Mouse (Mus musculus) layer of hippocampus, postnatal 36 days (tissue): ENCODE data around the gene Syne2. TPM values are rescaled to one million over a fixed set of nuclear protein-coding genes. Genes with fewer than 3 reads are reported as not detected.
A peak's percentile ranks its signal among the peaks of the same experiment; 100 is the strongest.

ENCODE experiments used
- DNase-seq, 2 experiments: peaks; one replicate each; pipeline ENCODE4 v3.0.0; 2022
- total RNA-seq, 2 experiments: library from RNA; stranded (reverse); gene quantifications; 2 replicates each; pipeline ENCODE4 v1.2.3; 2021

Gene Syne2
- total RNA-seq, 2 experiments from 2014 or later: 21.0 to 25.0 TPM

DNA sequence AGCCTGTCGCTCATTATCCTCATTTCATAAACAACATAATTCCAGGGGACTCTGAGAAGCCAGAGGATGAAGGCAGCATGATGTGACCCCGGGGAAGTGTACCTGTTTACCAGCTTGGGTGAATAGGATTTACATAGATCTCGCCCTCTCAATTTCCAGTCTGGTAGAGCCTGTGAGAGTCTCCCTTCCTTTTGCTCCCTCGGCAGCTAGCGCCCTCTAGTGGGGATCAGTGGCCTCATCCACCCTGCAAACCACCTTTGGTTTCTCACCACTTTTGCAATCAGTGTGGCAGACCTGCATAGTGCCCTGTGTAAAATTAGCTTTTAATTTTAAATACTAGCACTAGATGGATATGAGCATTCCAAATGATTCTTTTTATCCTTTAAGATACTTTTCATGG lies 133.4 kb downstream of the Syne2 start:
- peak in 1 of 2 experiments; percentile 13 for DNase-seq

GRCm38 (mm10) chr12:75952011-75952410 lies 134.1 kb downstream of the Syne2 start:
- DNase-seq: no peak

DNA sequence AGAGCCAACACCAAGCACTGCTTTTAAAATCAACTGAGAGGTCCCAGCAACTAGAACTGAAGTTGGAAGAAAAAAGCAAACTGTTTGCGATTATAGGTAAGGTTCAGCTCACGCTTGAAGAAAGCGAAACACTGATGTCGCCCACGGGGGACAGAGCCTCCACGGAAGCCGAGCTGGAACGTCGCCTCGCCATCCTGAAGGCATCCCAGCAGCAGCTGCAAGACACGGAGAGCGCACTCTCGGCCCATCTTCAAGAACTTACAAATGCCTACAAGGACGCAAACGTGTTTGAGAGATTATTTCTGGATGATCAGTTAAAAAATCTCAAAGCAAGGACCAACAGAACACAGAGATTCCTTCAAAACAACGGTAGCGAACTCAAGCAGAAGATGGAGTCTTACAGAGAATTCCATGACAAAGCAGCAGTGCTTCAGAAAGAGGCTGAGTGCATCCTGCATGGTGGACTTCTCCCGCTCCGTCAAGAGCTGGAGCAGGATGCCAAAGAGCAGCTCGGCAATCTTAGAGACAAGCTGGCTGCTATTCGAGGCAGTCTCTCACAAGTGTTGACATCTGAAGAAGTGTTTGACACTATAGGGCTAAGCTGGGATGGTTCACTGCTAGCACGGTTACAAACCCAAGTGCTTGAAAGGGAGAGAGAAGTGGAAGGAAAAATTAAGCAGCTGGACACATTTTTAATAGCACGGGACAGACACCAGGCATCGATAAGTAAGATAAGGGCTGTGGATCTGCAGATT lies 148.7 kb downstream of the Syne2 start:
- DNase-seq: no peak

- DNase-seq: no peak
These were observed 161.1 kb downstream of the Syne2 start for GRCm38 (mm10) chr12:75979079-75979478.

GRCm38 (mm10) chr12:75983336-75983735 lies 165.4 kb downstream of the Syne2 start:
- DNase-seq: no peak

DNA sequence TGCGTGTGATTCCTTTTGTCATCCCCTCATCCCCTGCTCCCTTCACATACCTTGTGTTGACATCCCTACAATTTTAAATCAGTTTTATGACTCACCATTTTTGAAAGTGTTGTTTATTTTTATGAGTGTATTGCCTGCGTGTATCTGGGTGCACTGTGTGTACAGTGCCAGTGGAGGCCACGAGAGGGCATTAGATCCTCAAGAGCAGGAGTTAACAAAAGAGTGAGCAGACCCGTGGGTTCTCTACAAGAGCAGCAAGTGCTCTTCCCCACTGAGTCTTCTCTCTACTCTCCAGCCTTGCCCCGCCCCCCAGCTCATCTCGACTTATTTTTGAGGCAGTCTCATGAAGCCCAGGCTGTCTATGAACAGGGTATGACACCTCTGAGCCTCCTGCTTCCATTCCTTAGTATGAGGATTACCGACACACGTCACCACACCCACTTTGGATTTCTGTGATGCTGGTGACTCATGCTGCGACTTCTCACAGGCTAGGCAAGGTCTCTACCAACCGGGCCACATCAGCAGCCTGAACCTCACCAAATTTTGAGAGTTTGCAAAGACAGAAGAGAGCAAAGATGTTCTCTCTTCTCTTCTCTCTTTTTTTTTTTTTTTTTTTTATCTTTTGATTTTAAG lies 174.4 kb downstream of the Syne2 start:
- no peak for DNase-seq

GRCm38 (mm10) chr12:75992946-75993345 lies 175.0 kb downstream of the Syne2 start:
- DNase-seq: no peak

- DNase-seq: no peak
These were observed 177.2 kb downstream of the Syne2 start for GRCm38 (mm10) chr12:75995086-75995485.

GRCm38 (mm10) chr12:75997547-75997946 lies 179.6 kb downstream of the Syne2 start:
- no peak for DNase-seq

DNA sequence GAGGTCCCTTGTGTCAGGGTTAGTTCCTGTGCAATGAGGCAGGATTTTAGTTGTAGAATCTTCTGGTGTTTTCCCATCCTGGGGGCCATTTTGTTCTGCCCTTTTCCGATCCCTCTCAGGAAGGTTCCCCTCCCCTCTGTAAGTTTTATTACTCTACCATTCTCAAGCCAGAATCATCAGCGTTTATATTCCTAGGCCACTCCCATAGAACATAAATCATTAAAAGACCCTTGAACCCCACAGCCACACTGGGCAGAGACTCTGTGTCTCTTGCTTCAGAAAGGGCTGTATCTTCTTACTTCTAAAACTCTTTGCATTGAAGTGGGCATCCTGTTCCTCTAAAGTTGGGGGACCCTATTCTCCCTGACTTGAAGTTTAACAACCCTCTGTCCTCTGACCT lies 180.5 kb downstream of the Syne2 start:
- DNase-seq: no peak

- no peak for DNase-seq
These were observed 186.8 kb downstream of the Syne2 start for GRCm38 (mm10) chr12:76004697-76005249.

DNA sequence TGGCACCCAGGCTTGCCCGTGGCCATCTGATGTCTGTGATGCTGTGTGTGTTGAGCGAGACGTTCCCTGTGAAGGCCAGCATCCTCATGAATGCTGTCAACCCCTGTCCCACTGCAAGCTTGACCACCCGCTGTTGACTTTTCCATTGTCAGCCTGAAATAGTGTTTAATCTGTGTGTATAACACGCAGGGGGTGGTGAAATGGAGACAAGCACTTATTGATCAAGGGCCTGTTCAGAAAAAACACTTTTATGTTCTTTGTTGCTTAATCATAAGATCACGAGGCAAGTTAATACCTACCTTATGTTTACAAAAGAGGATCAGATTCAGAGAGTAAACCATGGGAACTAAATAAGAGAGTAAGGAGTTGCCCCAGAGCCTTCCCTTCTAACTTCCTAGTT lies 191.1 kb downstream of the Syne2 start:
- no peak for DNase-seq

GRCm38 (mm10) chr12:76012789-76013188 lies 194.9 kb downstream of the Syne2 start:
- DNase-seq: no peak

DNA sequence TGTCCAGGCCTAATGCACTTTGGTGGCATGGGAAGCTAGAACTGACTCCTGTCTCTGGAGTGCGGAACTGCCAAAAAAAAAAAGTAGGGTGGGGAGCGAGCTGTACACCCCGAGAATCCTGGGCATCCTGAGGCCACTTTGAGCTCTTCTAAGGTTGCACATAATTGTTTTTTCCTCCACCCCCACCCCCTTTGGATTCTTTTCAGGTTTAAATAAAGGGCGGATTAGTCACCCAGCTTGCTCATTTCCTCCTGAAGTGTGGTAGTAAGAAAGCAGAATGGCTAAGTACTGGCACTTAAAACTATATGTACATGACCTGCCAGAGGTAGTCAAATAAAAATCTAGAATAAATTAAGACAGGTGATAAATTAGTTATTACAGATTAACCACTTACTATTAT lies 195.5 kb downstream of the Syne2 start:
- DNase-seq: no peak

GRCm38 (mm10) chr12:76015026-76015425 lies 197.1 kb downstream of the Syne2 start:
- DNase-seq: no peak

- DNase-seq: no peak
These were observed 197.6 kb downstream of the Syne2 start for GRCm38 (mm10) chr12:76015489-76015888.

DNA sequence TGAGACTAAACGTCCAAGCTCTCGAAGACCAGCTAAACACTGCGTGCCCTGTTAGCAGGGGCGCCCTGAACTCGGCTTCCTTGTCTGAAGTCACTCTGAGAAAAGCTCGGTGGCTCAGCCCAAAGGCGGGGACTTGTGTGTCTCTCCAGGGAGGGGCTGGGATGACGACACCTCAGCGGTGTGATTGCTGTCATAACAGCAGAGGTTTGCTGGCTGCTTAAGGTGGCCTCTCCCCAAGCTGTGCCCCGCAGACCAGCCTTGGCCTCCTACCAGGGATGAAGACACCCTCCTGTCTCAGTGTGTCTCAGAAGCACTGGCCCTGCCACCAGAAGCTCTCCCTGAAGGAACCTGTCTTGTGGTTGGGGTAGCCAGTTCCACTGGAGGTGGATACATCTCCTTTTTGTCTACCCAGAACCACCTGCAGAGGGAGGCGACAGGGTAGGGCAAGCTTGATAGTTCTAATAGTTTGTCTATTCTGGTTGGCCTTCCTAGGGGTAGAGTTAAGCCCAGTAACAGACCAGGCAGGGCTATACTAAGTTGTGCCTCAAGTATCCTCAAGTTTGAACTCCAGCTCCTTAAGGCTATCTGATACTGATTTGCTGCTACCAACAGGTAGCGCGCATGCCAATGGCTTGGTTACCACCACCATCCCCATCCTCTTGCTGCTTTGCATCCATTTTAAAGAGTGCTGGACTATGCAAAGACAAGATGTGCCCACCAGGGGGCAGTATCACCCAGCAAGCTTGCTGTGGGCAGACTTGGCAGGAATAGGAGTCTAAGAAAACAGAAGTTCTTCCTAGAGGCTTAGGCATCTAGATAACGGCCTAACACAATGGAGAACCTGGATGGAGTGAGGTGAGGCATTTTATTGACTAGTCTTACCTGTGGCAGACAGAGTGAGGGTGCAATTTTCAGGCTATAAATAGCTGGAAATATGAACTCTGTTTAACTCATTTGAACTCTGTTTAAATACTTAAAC lies 198.5 kb downstream of the Syne2 start:
- DNase-seq: peak; percentile 59 to 70

DNA sequence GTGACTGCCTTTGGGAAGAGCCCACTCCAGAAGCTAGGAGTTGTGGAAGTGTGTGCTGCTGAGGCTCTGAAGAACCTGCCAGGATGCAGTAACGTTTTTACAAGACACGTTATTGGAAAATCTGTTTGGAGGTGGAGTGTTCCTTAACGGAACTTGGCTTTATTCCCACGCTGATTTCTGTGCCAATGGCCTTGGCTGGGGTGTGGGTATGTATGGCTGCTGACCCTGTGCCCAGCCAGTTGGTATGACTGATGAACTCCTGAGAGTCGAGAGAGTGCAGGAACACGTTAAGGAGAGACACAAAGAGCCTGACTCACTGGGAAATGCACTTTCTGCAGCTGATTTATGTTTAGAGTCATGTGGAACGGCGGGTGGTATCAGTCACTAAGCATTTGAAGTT lies 200.7 kb downstream of the Syne2 start:
- DNase-seq: no peak

- DNase-seq: no peak
These were observed 224.4 kb downstream of the Syne2 start for GRCm38 (mm10) chr12:76042301-76042700.

- DNase-seq: no peak
These were observed 228.6 kb downstream of the Syne2 start for GRCm38 (mm10) chr12:76046561-76046960.

- no peak for DNase-seq
These were observed 230.0 kb downstream of the Syne2 start for GRCm38 (mm10) chr12:76047921-76048320.

GRCm38 (mm10) chr12:76048672-76049071 lies 230.7 kb downstream of the Syne2 start:
- no peak for DNase-seq

GRCm38 (mm10) chr12:76049343-76049742 lies 231.4 kb downstream of the Syne2 start:
- no peak for DNase-seq
